Mouse (Mus musculus): ENCODE results near the gene Gtf2a2.

The Gtf2a2 gene

DNA sequence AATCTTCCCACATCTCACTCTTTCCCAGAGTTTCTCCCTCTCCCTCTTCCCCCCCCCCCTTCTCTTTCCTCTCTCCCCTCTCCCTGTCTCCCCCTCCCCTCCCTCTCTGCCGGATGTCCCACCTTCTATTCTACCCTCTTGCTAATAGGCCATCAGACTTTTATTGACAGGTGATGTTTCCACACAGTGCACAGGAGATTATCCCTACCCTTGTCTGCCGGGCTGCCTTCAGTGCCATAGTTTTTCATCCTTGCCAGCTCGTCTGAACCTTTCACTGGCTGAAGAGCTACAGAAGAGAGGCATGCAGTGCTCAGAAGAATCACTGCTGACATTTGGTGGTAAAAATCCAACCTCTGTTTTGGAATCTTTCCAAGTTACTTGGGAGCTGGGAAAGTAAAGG is 41.1 kb downstream of the Gtf2a2 start:
- no peak for DNase-seq (ENCODE audit: low spot score in 2 of 2)

DNA sequence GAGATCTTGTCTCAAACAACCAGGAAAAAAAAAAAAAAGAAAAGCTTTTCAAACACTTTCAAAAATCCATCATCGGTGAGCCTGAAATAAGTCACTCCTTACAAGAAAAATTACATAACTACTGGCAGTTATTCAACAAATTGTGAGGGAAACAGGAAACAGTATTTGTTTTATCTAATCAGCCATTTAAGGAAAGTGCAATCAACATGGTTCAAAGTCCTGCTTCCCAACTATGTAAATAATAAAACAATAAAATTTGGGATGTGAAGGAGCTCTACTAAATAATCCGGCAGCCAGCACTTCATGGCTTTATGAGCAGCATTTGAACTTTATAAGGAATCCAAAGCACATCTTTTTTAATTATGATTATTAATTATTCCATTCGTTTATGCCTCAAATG is 49.7 kb downstream of the Gtf2a2 start:
- no peak for DNase-seq (ENCODE audit: low spot score in 2 of 2)

DNA sequence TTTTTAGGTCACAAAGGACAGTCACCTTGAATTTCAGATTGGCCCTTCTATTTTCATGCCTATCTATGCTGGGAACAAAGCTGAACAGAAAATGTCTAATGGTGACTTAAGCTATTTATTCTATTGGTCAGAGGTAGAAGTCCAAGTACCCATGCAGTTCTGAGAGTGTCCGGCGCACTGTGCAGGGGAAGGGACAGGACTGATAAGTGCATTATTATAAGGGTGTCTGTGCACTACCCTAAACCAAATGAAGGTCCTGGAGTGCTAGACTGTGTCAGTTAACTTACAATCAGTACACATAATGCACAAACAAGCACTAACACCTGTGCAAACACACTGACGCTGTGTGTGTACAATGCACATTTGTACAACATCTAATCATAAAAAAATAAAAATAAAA is 55.1 kb downstream of the Gtf2a2 start:
- no peak for DNase-seq (ENCODE audit: low spot score in 2 of 2)

DNA sequence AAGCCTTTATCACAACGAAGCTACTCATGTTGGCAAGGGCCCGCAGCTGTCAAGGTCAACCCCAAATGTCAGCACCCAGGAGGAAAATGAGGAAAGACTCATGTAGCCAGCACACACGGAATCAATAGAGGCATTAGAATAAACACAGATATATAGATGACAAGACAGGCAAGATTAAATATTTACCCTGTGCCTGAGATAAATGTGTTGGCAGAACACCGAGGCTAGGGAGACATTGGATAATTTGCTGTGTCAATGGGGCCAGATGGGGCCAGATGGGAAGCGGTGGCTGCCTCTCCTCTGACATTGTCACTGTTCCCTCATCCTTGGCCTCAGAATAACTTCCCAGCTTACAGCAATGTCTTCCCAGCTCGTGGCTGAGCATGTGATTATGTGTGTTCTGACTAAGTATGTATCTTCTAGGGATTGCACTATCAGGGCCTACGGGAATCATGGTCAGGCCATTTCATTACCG is 57.6 kb downstream of the Gtf2a2 start:
- no peak for DNase-seq (ENCODE audit: low spot score in 2 of 2)

DNA sequence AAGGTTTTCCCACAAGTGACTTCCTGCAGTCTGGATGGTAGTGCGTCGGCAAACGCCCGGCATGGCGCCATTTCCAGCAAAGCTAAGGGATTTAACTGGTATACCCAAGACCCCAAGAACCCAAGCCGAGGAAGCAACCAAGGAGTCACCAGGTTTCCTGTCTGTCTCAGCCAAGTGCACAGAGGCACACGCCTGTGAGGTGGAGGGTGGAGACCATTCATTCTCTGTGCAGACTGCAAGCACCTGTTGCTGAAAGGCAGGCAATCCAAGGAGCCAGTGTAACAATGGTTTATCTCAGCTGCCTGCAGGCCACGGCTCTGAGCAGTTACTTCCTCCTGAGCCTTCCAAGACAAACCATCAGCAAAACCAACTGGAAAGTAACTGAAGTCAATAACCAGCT is 60.0 kb downstream of the Gtf2a2 start:
- DNase-seq (ENCODE audit: low spot score in 2 of 2) = peak; percentile 56 to 57

All from thymus, postnatal 10 days (tissue).